Mouse (Mus musculus) liver, postnatal 0 days (tissue): ENCODE results near the gene Slc13a5.
A peak's percentile ranks its signal among the peaks of the same experiment; 100 is the strongest.

Experiments used
- CTCF ChIP-seq: sonication (generic); IDR thresholded peaks from 2 replicates; pipeline ENCODE4 v1.5.1; 2016; ENCODE audit warnings: antibody characterized with exemption, low read depth
- EP300 ChIP-seq: IDR thresholded peaks from 2 replicates; pipeline ENCODE4 v1.6.1; 2016; ENCODE audit warnings: antibody characterized with exemption, low read depth, mild to moderate bottlenecking

- TF ChIP-seq CTCF (peak; percentile 49), EP300 (no peak)
These were observed 639 bp downstream of the Slc13a5 start for GRCm38 (mm10) chr11:72266207-72266959.
